Mouse (Mus musculus) E14TG2a.4 (cell line): ENCODE results near the gene Malrd1.

Experiments used
- H3K27me3 ChIP-seq: 2 replicates; pipeline ENCODE4 v1.6.1; 2014; ENCODE audit warnings: low read length, control low read depth; ENCODE audit not compliant: insufficient read depth
- H3K36me3 ChIP-seq: 2 replicates; pipeline ENCODE4 v1.6.1; 2014; ENCODE audit warnings: low read length, control low read depth; ENCODE audit not compliant: insufficient read depth
- H3K4me1 ChIP-seq: replicated peaks from 2 replicates; pipeline ENCODE4 v1.6.1; 2014; ENCODE audit warnings: low read depth, low read length, control low read depth
- H3K4me3 ChIP-seq: replicated peaks from 2 replicates; pipeline ENCODE4 v1.5.1; 2014; ENCODE audit warnings: mild to moderate bottlenecking, low read length
- H3K9me3 ChIP-seq: 2 replicates; pipeline ENCODE4 v1.6.1; 2014; ENCODE audit warnings: low read length, control low read depth
- CTCF ChIP-seq: conservative IDR thresholded peaks from 2 replicates; pipeline ENCODE4 v1.5.1; 2014; ENCODE audit warnings: low read length
- NANOG ChIP-seq: IDR thresholded peaks from 2 replicates; pipeline ENCODE4 v1.6.1; 2014; ENCODE audit warnings: borderline replicate concordance, low read length, mixed read lengths
- POU5F1 ChIP-seq: IDR thresholded peaks from 2 replicates; pipeline ENCODE4 v1.6.1; 2014; ENCODE audit warnings: low read length, borderline replicate concordance

Malrd1 gene

GRCm38 (mm10) chr2:16212752-16213151 is 686.5 kb downstream of the Malrd1 start:
- TF ChIP-seq CTCF, result no peak
- no peak for TF ChIP-seq NANOG
- TF ChIP-seq POU5F1, result no peak
- Histone ChIP-seq H3K27me3 (no peaks in the 10 kb centered on the region), H3K9me3 (no peaks in the 10 kb centered on the region), H3K36me3 (no peaks in the 10 kb centered on the region), H3K4me3 (no peak overlapping the region), H3K4me1 (no peaks in the 10 kb centered on the region)

- TF ChIP-seq POU5F1, result no peak
- no peak for TF ChIP-seq NANOG
- TF ChIP-seq CTCF, result no peak
- H3K4me3 ChIP-seq, result no peak overlapping the region
- H3K4me1 ChIP-seq, result no peaks in the 10 kb centered on the region
- no peaks in the 10 kb centered on the region for H3K9me3 ChIP-seq
- H3K27me3 ChIP-seq, result no peaks in the 10 kb centered on the region
- H3K36me3 ChIP-seq, result no peaks in the 10 kb centered on the region
Measured at GRCm38 (mm10) chr2:16214111-16214510, 687.8 kb downstream of the Malrd1 start.

DNA sequence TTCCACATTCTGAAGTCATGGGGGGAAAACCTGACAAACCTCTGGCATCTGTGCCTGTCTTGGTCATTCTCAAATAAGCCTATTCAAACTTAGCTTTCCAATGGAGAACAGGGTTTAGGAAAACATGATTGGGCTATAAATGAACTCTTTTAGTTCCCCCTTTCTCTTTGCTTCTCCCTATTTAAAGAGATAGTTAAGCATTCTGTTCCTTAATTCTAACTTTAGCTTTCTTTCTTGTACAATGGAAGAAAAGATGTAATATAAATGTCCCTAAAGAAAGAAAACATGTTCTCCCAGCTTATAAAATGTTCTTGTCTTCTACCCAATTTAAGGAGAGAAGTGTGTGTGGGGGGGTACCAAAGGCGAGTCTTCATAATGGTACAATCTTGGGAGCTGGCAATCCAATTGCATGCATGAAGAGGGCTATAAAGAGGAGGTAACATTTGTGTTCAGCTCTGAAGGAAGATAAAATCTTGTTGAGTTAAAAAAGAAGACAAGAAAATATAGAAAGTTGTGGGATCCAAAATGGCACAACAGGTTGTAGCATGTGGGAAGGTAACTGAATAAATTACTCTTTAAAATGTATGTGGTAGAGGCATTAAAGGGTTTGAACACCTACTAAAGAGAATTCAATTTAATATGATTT is 702.0 kb downstream of the Malrd1 start:
- H3K4me3 ChIP-seq, result no peak overlapping the region
- no peaks in the 10 kb centered on the region for H3K9me3 ChIP-seq
- TF ChIP-seq CTCF, result no peak
- no peak for TF ChIP-seq NANOG
- no peak for TF ChIP-seq POU5F1
- no peaks in the 10 kb centered on the region for H3K4me1 ChIP-seq
- no peaks in the 10 kb centered on the region for H3K27me3 ChIP-seq
- no peaks in the 10 kb centered on the region for H3K36me3 ChIP-seq

GRCm38 (mm10) chr2:16240861-16241260 is 714.6 kb downstream of the Malrd1 start:
- no peak for TF ChIP-seq NANOG
- TF ChIP-seq POU5F1, result no peak
- TF ChIP-seq CTCF, result no peak
- Histone ChIP-seq H3K4me1 (no peaks in the 10 kb centered on the region), H3K9me3 (no peaks in the 10 kb centered on the region), H3K4me3 (no peak overlapping the region), H3K27me3 (no peaks in the 10 kb centered on the region), H3K36me3 (no peaks in the 10 kb centered on the region)

GRCm38 (mm10) chr2:16243097-16243496 is 716.8 kb downstream of the Malrd1 start:
- Histone ChIP-seq H3K4me1 (no peaks in the 10 kb centered on the region), H3K36me3 (no peaks in the 10 kb centered on the region), H3K4me3 (no peak overlapping the region), H3K9me3 (no peaks in the 10 kb centered on the region), H3K27me3 (no peaks in the 10 kb centered on the region)
- no peak for TF ChIP-seq NANOG

- Histone ChIP-seq H3K9me3 (no peaks in the 10 kb centered on the region), H3K4me1 (no peaks in the 10 kb centered on the region), H3K36me3 (no peaks in the 10 kb centered on the region), H3K27me3 (no peaks in the 10 kb centered on the region), H3K4me3 (no peak overlapping the region)
- TF ChIP-seq NANOG, result no peak
- no peak for TF ChIP-seq CTCF
- TF ChIP-seq POU5F1, result no peak
Measured at GRCm38 (mm10) chr2:16248861-16249260, 722.6 kb downstream of the Malrd1 start.

DNA sequence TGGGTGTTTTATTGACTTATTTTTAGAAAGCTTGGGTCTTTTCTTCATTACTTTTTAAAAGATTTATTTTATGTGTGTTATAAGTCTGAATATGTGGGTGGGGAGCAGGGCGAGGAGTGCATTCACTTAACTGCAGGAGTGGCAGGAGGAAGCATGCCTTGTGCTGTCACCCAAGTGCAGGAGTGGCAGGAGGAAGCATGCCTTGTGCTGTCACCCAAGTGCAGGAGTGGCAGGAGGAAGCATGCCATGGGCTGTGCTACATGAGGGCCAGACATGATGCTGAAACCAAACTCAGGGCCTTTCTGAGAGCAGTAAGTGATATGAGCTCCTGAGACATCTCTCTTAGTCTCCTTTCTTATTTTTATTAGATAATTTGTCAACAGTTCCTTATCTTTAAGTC is 726.0 kb downstream of the Malrd1 start:
- H3K4me3 ChIP-seq, result no peak overlapping the region

More for the DNA sequence above, 726.0 kb downstream of the Malrd1 start:
- TF ChIP-seq CTCF (no peak), NANOG (no peak), POU5F1 (no peak)
- Histone ChIP-seq H3K4me1 (no peaks in the 10 kb centered on the region), H3K9me3 (no peaks in the 10 kb centered on the region), H3K27me3 (no peaks in the 10 kb centered on the region), H3K36me3 (no peaks in the 10 kb centered on the region)
